Mouse (Mus musculus) lung, postnatal 0 days (tissue): ENCODE measurements around the gene Pacsin1. TPM values are rescaled to one million over a fixed set of nuclear protein-coding genes. Genes with fewer than 3 reads are reported as not detected.
A peak's percentile ranks its signal among the peaks of the same experiment; 100 is the strongest.

Experiments used
- ATAC-seq: fragments of 200-750 bp; cut with Nextera tagmentation; 2 replicates; pipeline ENCODE4 v1.8.0; 2017; ENCODE audit warnings: moderate library complexity
- DNase-seq: peaks from one replicate; pipeline ENCODE4 v3.0.0-alpha.2; 2016; ENCODE audit warnings: low spot score
- H3K27ac ChIP-seq: fragments of 300-500 bp; sonication (generic); 2 replicates; pipeline ENCODE4 v1.5.1; 2014; ENCODE audit warnings: antibody characterized with exemption, mild to moderate bottlenecking, low read length, mixed read lengths
- H3K27me3 ChIP-seq: fragments of 300-500 bp; sonication (generic); replicated peaks from 2 replicates; pipeline ENCODE4 v1.6.1; 2014; ENCODE audit warnings: low read length, mixed read lengths; ENCODE audit not compliant: insufficient read depth
- H3K36me3 ChIP-seq: fragments of 300-500 bp; sonication (generic); 2 replicates; pipeline ENCODE4 v1.6.1; 2014; ENCODE audit warnings: low read length, mixed read lengths; ENCODE audit not compliant: insufficient read depth
- H3K4me1 ChIP-seq: fragments of 300-500 bp; sonication (generic); 2 replicates; pipeline ENCODE4 v1.6.1; 2014; ENCODE audit warnings: antibody characterized with exemption, low read depth, low read length, mixed read lengths; ENCODE audit not compliant: insufficient read depth
- H3K4me2 ChIP-seq: fragments of 300-500 bp; sonication (generic); replicated peaks from 2 replicates; pipeline ENCODE4 v1.6.1; 2014; ENCODE audit warnings: low read depth, mild to moderate bottlenecking, low read length, moderate library complexity, mixed read lengths
- H3K4me3 ChIP-seq: fragments of 300-500 bp; sonication (generic); 2 replicates; pipeline ENCODE4 v1.5.1; 2014; ENCODE audit warnings: low read depth, low read length
- H3K9ac ChIP-seq: fragments of 300-500 bp; sonication (generic); replicated peaks from 2 replicates; pipeline ENCODE4 v1.6.1; 2014; ENCODE audit warnings: low read depth, mild to moderate bottlenecking
- H3K9me3 ChIP-seq: fragments of 300-500 bp; sonication (generic); 2 replicates; pipeline ENCODE4 v1.6.1; 2016; ENCODE audit warnings: low read length, mixed read lengths
- CTCF ChIP-seq: IDR thresholded peaks from 2 replicates; pipeline ENCODE4 v1.5.1; 2016; ENCODE audit warnings: antibody characterized with exemption, mild to moderate bottlenecking
- EP300 ChIP-seq: IDR thresholded peaks from 2 replicates; pipeline ENCODE4 v1.6.1; 2016; ENCODE audit warnings: antibody characterized with exemption, mild to moderate bottlenecking, control low read depth
- WGBS: fragments of 180-500 bp; shearing (Covaris S2); extraction: QIAGEN DNeasy Blood & Tissue Kit; methylation state at CpG from one replicate; pipeline ENCODE4 v1.1.7; 2014; 5-methylcytosine and 5-hydroxymethylcytosine counted together
- polyA plus RNA-seq: library from polyadenylated mRNA; unstranded; fragments of >200 nt; fragmentation: Nextera tagmentation; extraction: Ambion mirVana; gene quantifications from 2 replicates; pipeline ENCODE4 v1.2.1, GENCODE M21; 2015

Gene Pacsin1
- polyA plus RNA-seq, 1 experiment from 2014 or later: 0.70 TPM

- no peaks in the 10 kb centered on the region for H3K36me3 ChIP-seq
- 59% methylated on average over 9 of the region's 9 CpGs for WGBS
- no peaks in the 10 kb centered on the region for H3K9me3 ChIP-seq
- H3K4me3 ChIP-seq: no peak overlapping the region
- H3K4me2 ChIP-seq: no peak overlapping the region
- H3K4me1 ChIP-seq: no peaks in the 10 kb centered on the region
- DNase-seq (no peak), ATAC-seq (no peak)
- H3K27ac ChIP-seq: no peak overlapping the region
- TF ChIP-seq EP300 (no peak), CTCF (no peak)
- no peak overlapping the region for H3K9ac ChIP-seq
- no peaks in the 10 kb centered on the region for H3K27me3 ChIP-seq
Measured at GRCm38 (mm10) chr17:27720326-27720725, 65.0 kb downstream of the Pacsin1 start.

DNA sequence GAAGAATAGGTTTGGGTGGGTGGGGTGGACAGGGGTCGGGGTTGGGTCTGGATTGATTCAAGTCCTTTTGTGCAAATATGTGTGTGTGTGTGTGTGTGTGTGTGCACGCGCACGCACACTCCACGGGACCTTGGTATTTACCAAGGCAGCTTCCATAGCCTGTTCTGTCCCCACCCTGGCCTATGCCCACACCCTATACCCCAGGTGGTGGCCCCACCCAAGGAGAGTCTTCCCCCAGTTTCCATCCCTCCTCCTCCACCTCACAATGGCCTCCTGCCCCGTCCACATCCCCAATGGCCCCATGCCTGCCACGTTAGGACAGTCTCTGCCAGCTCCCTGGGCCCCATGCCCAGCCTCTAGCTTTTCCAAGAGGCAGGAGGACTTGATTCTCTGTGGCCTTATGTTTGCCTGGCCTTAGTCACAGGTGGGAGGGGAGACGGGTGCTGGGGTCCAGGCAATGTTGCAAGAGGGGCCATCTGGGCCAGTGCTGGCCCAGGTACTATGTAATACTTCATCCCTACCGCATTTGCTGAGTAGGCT, 65.9 kb downstream of the Pacsin1 start:
- TF ChIP-seq EP300 (no peak), CTCF (no peak)
- Histone ChIP-seq H3K4me3 (no peak overlapping the region), H3K4me2 (no peak overlapping the region), H3K9me3 (no peaks in the 10 kb centered on the region), H3K27me3 (no peaks in the 10 kb centered on the region), H3K4me1 (no peaks in the 10 kb centered on the region), H3K36me3 (no peaks in the 10 kb centered on the region), H3K9ac (no peak overlapping the region), H3K27ac (no peak overlapping the region)
- ATAC-seq (no peak), DNase-seq (no peak)
- 66% methylated on average over 9 of the region's 9 CpGs for WGBS

- Histone ChIP-seq H3K4me2 (no peak overlapping the region), H3K27me3 (no peaks in the 10 kb centered on the region), H3K4me1 (no peaks in the 10 kb centered on the region), H3K9ac (no peak overlapping the region), H3K4me3 (no peak overlapping the region), H3K36me3 (no peaks in the 10 kb centered on the region), H3K27ac (no peak overlapping the region), H3K9me3 (no peaks in the 10 kb centered on the region)
- ATAC-seq: no peak
- TF ChIP-seq EP300 (no peak), CTCF (no peak)
- WGBS: 25% methylated on average over 3 of the region's 3 CpGs
- DNase-seq: no peak
Measured at GRCm38 (mm10) chr17:27724327-27724726, 69.0 kb downstream of the Pacsin1 start.

DNA sequence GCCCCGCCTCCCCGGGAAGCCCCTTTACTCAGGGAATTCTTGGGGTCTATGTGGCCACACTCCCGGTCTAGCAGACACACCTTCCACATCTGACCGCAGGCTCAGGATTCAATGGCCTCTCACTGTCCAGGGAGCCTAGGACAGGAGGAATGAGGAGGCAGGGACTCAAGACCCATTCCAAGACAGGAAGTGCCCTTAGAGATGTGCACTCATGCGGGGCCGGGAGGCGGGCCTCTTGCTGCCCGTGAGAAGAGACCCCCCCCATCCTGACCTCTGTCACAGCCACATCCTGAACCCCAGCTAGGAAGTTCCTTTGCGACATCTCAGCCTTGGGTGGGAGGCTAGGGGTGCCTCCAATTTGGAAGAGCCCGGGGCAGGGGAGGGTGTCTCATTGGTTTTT, 69.7 kb downstream of the Pacsin1 start:
- no peak for DNase-seq
- WGBS: 24% methylated on average over 10 of the region's 10 CpGs
- no peak for ATAC-seq
- no peaks in the 10 kb centered on the region for H3K36me3 ChIP-seq
- H3K9me3 ChIP-seq: no peaks in the 10 kb centered on the region
- H3K4me1 ChIP-seq: no peaks in the 10 kb centered on the region
- no peak overlapping the region for H3K4me2 ChIP-seq
- H3K27ac ChIP-seq: no peak overlapping the region
- H3K9ac ChIP-seq: no peak overlapping the region
- H3K27me3 ChIP-seq: no peaks in the 10 kb centered on the region
- H3K4me3 ChIP-seq: no peak overlapping the region
- TF ChIP-seq CTCF (no peak), EP300 (no peak)

GRCm38 (mm10) chr17:27725412-27725811, 70.1 kb downstream of the Pacsin1 start:
- H3K27me3 ChIP-seq: no peaks in the 10 kb centered on the region
- DNase-seq: peak; percentile 32
- no peak overlapping the region for H3K4me3 ChIP-seq
- no peak overlapping the region for H3K27ac ChIP-seq
- no peak overlapping the region for H3K4me2 ChIP-seq
- peak; percentile 42; the same call in 1 of the 2 replicates for ATAC-seq
- H3K9ac ChIP-seq: no peak overlapping the region
- 15% methylated on average over 10 of the region's 10 CpGs for WGBS
- TF ChIP-seq EP300 (no peak), CTCF (no peak)
- no peaks in the 10 kb centered on the region for H3K4me1 ChIP-seq
- H3K36me3 ChIP-seq: no peaks in the 10 kb centered on the region
- no peaks in the 10 kb centered on the region for H3K9me3 ChIP-seq

DNA sequence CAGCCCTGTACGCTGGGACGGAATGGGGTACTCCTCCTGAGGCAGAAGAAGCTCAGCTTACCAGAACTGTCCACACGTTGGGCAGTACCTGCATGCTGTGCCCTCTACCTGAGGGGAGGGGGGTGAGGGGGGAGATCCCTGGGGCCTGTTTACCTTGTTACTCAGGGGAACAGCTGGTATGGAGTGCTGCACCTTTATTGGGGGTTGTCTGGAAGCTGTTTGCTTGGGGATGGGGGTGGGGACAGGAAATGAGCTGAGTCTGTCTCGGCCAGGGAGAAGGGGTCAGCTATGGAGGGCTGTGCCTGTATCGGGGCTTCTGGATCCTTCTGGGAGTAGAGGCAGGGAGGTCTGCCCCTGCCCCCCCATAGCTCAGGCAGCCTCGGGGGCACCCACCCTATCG, 71.2 kb downstream of the Pacsin1 start:
- no peak for DNase-seq
- H3K9me3 ChIP-seq: no peaks in the 10 kb centered on the region
- no peaks in the 10 kb centered on the region for H3K36me3 ChIP-seq
- no peaks in the 10 kb centered on the region for H3K27me3 ChIP-seq
- TF ChIP-seq EP300 (no peak), CTCF (no peak)
- H3K4me3 ChIP-seq: no peak overlapping the region
- H3K4me2 ChIP-seq: no peak overlapping the region
- no peak overlapping the region for H3K27ac ChIP-seq
- ATAC-seq: no peak
- no peak overlapping the region for H3K9ac ChIP-seq
- no peaks in the 10 kb centered on the region for H3K4me1 ChIP-seq
- 27% methylated on average over 7 of the region's 7 CpGs for WGBS

DNA sequence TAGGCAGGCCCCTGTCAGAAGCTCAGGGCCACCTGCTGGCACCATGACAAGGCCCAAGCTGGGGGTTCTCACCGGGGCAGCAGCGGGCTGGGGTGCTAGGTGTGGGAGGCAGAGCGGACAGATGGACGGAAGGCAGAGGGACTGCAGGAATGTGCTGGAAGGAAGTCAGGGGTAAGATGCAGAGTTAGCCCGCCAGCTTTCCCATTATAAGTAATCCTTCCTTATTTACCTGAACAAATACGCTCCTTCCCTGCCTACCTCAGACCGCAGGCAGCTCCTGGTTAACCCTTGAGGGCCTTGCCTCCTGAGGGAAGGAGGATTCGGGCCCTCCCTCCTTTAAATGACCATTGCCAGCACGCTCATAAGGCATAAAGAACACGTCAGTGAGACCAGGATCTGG, 73.5 kb downstream of the Pacsin1 start, which contains the start of gene Spdef:
Gene Spdef (minus strand): TSS at position 186 of the 400 bp plus-strand sequence.
- H3K4me2 ChIP-seq: peak within 1 kb of the TSS; percentile 28; the same call in 1 of the 2 replicates

More for the DNA sequence above, 73.5 kb downstream of the Pacsin1 start, which contains the start of gene Spdef:
- no peak within 1 kb of the TSS; the same call in 1 of the 2 replicates for H3K4me3 ChIP-seq
- WGBS: 47% methylated on average over 10 of the region's 10 CpGs
- H3K9me3 ChIP-seq: no peaks in the 10 kb centered on the region
- H3K36me3 ChIP-seq: no peaks in the 10 kb centered on the region
- ATAC-seq: peak; percentile 38; the same call in 1 of the 2 replicates
- H3K27me3 ChIP-seq: no peaks in the 10 kb centered on the region
- H3K9ac ChIP-seq: no peak within 1 kb of the TSS
- H3K4me1 ChIP-seq: no peaks in the 10 kb centered on the region
- DNase-seq: peak; percentile 63
- H3K27ac ChIP-seq: no peak within 1 kb of the TSS; the same call in 1 of the 2 replicates
- TF ChIP-seq CTCF (no peak), EP300 (no peak)
